Mouse (Mus musculus) cerebral cortex, adult 2 months (tissue): ENCODE data around the gene Fam174b.

Source experiments
- WGBS: fragments of 180-500 bp; shearing (Covaris S2); methylation state at CpG from one replicate; pipeline ENCODE4 v1.1.7; 2018; 5-methylcytosine and 5-hydroxymethylcytosine counted together

Fam174b gene

GRCm38 (mm10) chr7:73814454-73814853, 74.4 kb downstream of the Fam174b start:
- WGBS: 90% methylated on average over 7 of the region's 7 CpGs

GRCm38 (mm10) chr7:73816255-73816996, 76.3 kb downstream of the Fam174b start:
- 89% methylated on average over 8 of the region's 8 CpGs for WGBS

GRCm38 (mm10) chr7:73819366-73819765, 79.3 kb downstream of the Fam174b start:
- WGBS: 84% methylated on average over 17 of the region's 17 CpGs
